Mouse (Mus musculus) CH12F3 (cell line): ENCODE data around the gene Plaur.
"Not testable (repeated sequence)": the region's sequence is repeated elsewhere in the genome, so short reads cannot be mapped to it uniquely, and the experiment has no call there.

Experiments
- in situ Hi-C: fragments of 300-500 bp; cut with MboI; formaldehyde crosslinking; loops from 2 replicates; pipeline ENCODE4 v1.14.3; 2020; ENCODE audit warnings: low sequenced_read_pairs

The Plaur gene

DNA sequence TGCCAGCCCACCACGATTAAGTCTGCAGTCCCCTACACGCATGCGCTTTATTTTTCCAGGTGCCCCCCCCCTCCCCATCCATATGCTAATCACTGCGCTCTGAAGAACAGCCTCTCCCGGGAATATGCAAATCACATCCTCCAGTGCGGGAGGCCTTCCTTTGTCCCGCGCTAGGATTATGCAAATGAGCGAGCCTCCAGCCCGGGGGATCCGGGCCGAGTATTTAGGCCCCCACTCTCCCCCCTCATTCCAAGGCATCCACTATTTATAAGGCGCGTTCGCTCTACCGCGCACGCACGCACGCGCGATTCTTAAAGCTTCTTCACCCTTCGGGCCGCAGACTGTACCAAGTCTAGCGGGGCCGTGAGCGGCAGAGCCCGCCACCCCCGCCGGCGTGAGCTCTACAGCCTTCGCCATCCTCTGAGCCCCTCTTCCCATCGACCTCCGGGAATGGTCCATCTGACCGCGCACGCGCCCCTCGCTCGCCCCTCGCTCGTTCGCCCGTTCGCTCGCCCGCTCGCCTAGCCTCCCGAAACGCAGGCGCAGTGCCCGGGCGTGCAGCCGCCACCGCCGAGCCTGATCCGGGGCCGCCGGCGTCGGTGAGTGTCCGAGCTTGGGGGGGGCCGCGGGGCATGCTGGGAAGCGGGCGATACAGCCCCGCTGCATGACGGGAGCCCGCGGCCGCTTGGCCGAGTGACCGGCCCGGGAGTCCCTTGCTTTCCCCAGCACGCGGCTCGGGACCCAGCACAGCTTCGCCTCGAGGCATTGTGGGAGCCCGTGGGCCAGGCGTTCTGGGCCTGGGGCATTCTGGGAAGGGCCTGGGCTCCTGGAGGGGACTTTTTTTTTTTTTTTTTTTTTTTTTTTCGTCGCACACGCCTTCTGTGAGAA lies 44.8 kb downstream of the Plaur start, which contains the start of gene Zfp428:
Zfp428 (plus strand) TSS at position 169 of the 888 bp plus-strand sequence.
- in situ Hi-C loops: no loop called here

DNA sequence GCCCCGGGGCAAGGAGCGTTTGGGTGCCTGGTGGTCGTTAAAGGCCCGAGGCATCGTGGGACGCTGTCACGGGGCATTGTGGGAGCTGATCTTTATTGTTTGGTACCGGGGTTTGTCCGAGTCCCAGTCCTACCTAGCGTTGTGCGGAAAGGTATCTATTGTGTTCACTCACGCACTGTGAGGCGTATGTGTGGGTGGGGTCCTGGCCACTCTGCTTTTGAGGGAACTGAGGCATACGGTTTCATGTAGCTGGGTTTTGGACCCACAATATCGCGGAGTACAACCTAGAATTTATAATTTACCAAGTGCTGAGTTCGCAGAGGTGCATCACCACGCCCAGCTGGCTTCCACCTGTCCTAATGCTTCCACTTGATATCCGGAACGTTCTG lies 45.4 kb downstream of the Plaur start:
- in situ Hi-C loops: no loop called here

DNA sequence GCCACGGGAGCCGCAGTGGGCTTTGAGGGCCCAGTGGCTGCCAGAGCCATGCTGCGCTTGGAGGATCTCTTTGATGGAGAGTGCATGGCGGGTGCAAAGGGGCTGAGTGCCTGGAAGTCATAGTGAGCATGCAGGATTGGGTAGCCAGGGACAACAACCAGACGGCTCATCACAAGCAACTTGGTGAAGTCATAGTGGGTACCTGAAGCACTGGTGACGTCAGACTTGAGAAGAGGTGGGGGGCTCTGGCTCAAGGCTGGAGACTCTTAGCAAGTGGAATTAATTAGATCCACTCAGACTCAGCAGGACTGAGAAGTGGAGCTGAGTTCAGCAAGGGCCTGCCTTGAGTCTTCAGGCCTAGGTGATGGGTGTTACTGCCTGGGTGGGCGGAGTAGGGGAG lies 50.1 kb downstream of the Plaur start, which contains the start of gene AC161166.1:
AC161166.1 (minus strand) TSS at position 101 of the 400 bp plus-strand sequence.
- in situ Hi-C loops: no loop called here

DNA sequence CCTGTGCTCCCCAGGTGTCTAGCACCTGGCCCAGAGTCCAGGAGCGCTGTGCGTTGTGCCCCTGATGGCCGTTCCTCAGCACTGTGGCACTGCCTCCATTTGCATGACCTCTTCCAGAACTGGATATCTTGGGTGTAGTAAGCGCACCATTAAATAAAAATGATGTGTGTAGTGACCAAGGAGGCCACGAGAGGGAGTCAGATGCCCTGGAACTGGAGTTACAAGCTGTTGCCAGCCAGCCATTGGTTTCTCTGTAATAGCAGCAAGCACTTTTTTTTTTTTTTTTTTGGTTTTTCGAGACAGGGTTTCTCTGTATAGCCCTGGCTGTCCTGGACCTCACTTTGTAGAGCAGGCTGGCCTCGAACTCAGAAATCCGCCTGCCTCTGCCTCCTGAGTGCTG lies 54.0 kb downstream of the Plaur start:
- in situ Hi-C loops: not testable (repeated sequence)

DNA sequence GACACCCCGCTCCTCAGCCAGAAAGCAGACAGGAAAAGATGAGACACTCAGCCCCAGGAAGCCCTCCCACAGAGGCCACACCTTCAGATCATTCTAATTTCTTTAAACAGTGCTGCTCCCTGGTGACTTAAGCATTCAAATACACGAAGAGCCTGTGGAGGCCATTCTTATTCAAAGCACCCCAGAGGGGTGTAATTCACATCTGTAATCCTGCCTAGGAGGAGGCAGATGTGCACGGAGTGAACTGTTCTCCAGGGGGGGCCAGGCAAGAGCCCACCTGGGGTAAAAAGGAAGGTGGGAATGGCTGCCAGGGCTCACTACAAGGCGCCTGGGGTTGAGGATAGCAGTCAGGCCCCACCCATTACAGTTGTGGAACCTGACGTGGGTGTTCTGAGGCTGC lies 54.8 kb downstream of the Plaur start:
- in situ Hi-C loops: no loop called here

DNA sequence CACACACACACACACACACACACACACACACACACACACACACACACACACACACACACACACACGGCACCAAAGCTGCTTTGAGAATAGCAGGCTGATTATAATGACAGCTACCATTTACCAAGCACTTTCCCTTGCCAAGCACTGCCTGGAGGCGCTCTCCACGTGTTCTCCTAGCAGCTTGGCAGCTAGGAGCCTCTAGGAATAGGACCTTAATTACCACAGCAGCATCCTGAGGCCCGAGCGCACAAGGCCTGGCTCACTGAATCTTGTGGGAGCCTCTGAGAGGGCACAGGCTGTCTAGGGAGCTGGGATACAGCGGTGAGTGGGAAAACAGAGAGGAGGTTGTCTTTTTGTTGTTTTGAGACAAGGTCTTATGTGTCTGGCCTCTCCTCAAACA lies 55.4 kb downstream of the Plaur start:
- in situ Hi-C loops: no loop called here

DNA sequence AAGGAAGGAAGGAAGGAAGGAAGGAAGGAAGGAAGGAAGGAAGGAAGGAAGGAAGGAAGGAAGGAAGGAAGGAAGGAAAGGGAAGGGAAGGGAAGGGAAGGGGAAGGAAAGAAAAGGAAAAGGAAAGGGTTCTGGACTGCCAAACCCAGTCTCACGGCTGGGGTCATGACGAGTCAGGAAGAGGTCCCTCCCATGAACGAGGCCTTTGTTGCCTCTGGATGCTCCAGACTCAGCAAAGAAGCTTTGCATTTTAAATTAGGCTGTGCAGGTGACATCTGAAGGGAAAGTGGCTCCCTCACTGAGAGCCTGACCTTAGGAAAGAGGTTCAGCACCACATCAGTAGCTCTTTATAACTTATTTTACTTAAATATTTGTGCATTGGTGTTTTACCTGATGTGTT lies 56.8 kb downstream of the Plaur start:
- in situ Hi-C loops: no loop called here

DNA sequence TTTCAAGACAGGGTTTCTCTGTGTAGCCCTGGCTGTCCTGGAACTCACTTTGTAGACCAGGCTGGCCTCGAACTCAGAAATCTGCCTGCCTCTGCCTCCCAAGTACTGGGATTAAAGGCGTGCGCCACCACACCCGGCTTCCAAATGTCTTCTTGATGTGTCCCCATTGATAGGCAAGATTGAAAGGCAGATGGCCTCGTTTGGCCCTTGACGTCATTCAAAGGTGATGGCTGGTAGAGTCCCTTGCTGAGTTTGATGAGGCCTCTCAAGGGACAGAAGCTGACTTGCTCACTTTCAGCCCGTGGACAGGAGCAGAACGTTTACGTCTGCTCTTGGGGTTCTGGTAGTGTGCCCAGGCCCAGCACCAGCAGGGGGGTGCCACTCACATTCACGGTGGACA lies 57.8 kb downstream of the Plaur start:
- in situ Hi-C loops: not testable (repeated sequence)

DNA sequence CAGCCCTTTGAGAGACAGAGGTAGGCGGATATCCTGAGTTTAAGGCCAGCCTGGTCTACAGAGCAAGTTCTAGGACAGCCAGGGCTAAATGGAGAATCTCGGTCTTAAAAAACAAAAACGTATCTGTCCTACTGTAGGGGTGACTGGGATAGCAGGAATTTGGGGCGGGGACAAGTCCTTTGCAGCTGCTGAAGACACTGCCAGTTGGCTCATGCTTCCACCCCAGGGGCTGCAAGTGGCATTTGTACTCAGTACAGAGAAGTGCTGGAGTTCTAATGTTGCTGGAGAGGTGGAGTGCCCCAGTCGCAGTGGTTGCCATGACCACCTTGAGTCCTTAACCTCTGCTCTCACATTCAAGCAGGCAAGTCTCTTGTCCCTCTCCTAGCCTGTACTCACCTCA lies 60.5 kb downstream of the Plaur start:
- in situ Hi-C loops: no loop called here

DNA sequence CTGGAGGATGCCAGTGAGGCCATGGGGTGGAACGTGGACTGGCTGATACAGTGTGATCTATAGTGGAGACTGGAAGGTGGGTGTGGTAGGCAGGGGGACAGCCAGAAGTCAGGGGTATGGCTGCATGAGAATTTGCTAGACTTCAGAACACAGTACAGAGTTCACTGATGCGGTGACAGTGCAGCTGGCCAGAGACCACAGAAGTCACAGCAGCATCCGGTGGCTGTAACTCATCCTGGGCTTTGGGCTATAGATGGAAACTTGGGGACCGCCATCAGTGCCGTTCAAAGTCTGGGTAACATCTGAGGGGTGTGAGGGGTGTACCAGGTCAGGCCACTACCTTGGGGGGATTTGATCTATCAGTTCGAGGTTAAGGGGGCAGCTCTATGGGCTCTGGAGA lies 61.4 kb downstream of the Plaur start:
- in situ Hi-C loops: no loop called here

DNA sequence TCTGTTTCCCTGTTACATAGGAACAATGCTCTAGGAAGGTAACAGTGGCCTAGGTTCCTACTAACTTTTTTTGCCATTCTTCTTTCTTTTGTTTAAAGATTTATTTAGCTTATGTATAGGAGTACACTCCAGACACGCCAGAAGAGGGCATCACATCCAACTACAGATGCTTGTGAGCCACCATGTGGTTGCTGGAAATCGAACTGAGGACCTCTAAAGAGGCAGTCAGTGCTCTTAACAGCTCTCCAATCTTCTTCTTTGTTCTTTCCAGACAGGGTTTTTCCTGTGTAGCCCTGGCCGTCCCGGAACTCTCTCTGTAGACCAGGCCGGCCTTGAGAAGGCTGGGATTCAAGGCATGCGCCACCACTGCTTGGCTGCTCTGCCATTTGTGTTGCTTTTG lies 62.7 kb downstream of the Plaur start:
- in situ Hi-C loops: no loop called here
